Mouse (Mus musculus): ENCODE measurements around the gene Tex37.
A peak's percentile ranks its signal among the peaks of the same experiment; 100 is the strongest.

Tex37 gene

DNA sequence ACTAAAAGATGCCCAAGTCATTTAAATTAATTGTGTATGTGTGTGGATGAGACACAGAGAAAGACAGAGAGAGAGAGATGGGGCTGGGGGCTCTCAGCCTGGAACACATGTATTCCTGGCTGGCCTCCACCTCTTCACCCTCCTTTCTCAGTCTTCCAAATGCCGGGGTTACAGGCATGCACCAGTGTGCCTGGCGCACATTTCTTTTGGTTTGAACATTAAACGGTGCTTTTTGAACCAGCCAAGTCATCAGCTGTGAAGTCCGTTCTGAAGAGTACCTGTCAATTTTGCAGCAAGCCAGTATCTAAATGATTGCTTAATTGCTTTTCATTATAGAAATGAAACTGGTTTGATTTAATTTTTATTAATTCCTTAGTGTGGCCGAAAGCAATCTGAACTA, 52.0 kb downstream of the Tex37 start:
- no peaks in the 10 kb centered on the region for H3K27me3 ChIP-seq (ENCODE audit: control insufficient read depth, insufficient read depth, low read length, poor library complexity, severe bottlenecking)
- no peak for DNase-seq (ENCODE audit: low read depth, low spot score)
- H3K36me3 ChIP-seq (ENCODE audit: control insufficient read depth, insufficient read depth, low read length, poor library complexity, severe bottlenecking) = no peaks in the 10 kb centered on the region

DNA sequence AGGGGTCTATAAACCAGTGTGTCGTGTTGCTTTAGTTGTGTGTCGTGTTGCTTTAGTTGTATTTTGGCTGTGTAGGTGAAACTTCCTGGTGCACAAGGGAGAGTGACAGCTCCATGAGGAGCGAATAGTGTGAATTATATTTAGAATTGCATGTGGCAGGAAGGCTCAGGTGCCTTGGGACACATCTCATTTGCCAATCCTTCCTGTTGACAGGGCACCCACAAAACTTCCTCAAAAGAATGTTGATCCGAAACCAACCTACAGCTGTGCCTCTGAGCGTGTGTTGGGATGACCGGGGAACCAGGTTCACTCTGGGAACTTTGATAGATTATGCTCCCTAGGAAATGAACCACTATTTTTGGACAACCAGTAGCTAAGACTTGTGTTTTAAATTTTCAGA, 54.4 kb downstream of the Tex37 start:
- Histone ChIP-seq H3K36me3 (ENCODE audit: control insufficient read depth, insufficient read depth, low read length, poor library complexity, severe bottlenecking) (peaks cover 7% of the 10 kb centered on the region), H3K27me3 (ENCODE audit: control insufficient read depth, insufficient read depth, low read length, poor library complexity, severe bottlenecking) (no peaks in the 10 kb centered on the region)
- DNase-seq (ENCODE audit: low read depth, low spot score) = peak; percentile 48

Data from splenic B cell, adult 2 months (primary cell).